Mouse (Mus musculus): ENCODE results near the gene Gm5416. TPM values are rescaled to one million over a fixed set of nuclear protein-coding genes. Genes with fewer than 3 reads are reported as not detected.

Gm5416 gene
- 1 to 10 TPM in 1 of 2 experiments, not detected in 1; 2.2 TPM for total RNA-seq (2023)

DNA sequence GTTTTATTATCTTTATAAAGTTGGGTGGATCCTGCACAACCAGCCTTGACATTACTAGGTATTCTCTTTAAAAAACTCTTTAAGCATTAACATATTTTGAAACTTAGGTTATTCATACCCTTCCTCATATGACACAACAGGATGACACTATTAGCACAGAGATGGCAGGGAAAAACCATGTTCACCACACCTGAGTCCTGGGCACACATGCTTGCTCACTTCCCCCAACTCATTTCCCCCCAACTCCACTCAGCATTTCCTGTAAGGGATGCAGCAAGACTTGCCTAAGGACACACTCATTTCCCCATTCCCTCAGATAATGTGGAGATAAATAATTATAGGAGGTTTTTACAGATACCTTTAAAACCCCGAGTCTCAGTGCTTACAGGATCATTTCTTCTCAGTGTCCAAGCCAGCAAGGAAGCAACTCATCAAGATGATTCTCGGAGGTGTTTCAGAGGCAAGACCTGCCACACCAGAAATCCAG, at the start of gene Gm5416:
TSS of gene Gm5416 (plus strand) at position 437 of the 487 bp plus-strand sequence.

GRCm38 (mm10) chr16:36183912-36184311, 26.3 kb upstream of the Gm5416 start, which contains the start of gene Gm5483:
Gene Gm5483 (plus strand): TSS chr16:36184212.

DNA sequence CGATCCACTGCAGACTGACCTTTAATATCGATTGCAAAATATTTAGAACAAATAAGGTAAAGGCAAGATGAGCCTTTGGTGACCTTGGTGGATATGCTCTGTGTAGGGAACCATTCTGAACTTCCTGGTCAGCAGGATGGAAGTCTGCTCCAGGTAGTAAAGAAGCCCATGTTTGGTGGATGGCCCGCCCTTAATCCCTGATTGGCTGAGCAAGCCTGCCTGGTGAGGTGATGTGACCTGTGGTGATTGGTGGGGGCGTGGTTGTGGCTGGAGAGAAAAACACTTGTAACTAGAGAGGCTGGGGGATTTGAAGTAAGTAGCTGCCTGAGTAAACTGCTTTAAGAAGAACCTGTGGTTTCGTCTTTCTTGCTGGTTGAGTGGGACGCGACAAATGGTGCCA, 11.0 kb downstream of the Gm5416 start, which contains the start of gene 2010005H15Rik:
TSS of gene 2010005H15Rik (plus strand) at position 301 of the 400 bp plus-strand sequence.

Other genes starting within 250 kb of the Gm5416 start
- gene Kpna1, start 231.7 kb upstream of the Gm5416 start, total RNA-seq (2023) = 10 to 100 TPM; 34.2 to 34.9 TPM
- gene Wdr5b, start 169.2 kb upstream of the Gm5416 start, total RNA-seq (2023) = 1 to 10 TPM; 5.2 to 5.6 TPM
- 10 to 100 TPM; 19.6 to 23.4 TPM for gene Fam162a, start 138.8 kb upstream of the Gm5416 start, total RNA-seq (2023)
- 10 to 100 TPM; 11.9 to 12.3 TPM for gene Ccdc58, start 138.7 kb upstream of the Gm5416 start, total RNA-seq (2023)
- not detected for gene Csta1, start 79.2 kb upstream of the Gm5416 start, total RNA-seq (2023)
- gene Stfa2l1, start 53.6 kb upstream of the Gm5416 start, total RNA-seq (2023) = 10 to 100 TPM; 40.7 to 52.0 TPM
- gene Gm5483, start 26.2 kb upstream of the Gm5416 start, total RNA-seq (2023) = 10 to 100 TPM; 18.7 to 20.8 TPM
- not detected for gene 2010005H15Rik, start 11.1 kb downstream of the Gm5416 start, total RNA-seq (2023)
- 1 to 10 TPM; 3.7 to 5.5 TPM for gene Stfa1, start 66.5 kb downstream of the Gm5416 start, total RNA-seq (2023)
- not detected for gene BC117090, start 123.9 kb downstream of the Gm5416 start, total RNA-seq (2023)
- gene BC100530, start 157.3 kb downstream of the Gm5416 start, total RNA-seq (2023) = 1 to 10 TPM; 1.4 TPM
- not detected for gene Stfa2, start 198.1 kb downstream of the Gm5416 start, total RNA-seq (2023)
- gene Stfa3, start 245.0 kb downstream of the Gm5416 start, total RNA-seq (2023) = 1 to 10 TPM; 1.7 to 6.4 TPM